Mouse (Mus musculus) limb, embryonic 14.5 days (tissue): Measurements from ENCODE around the gene Cadm1. TPM values are rescaled to one million over a fixed set of nuclear protein-coding genes. Genes with fewer than 3 reads are reported as not detected.

Experiments used
- ATAC-seq: fragments of 200-750 bp; cut with Nextera tagmentation; 2 replicates; pipeline ENCODE4 v1.8.0; 2017; ENCODE audit warnings: low read depth, moderate number of reproducible peaks, moderate TSS enrichment; ENCODE audit not compliant: low FRiP score
- DNase-seq: peaks from one replicate; pipeline ENCODE4 v3.0.0-alpha.2; 2015; ENCODE audit warnings: low spot score
- H3K27ac ChIP-seq: fragments of 300-500 bp; sonication (generic); replicated peaks from 2 replicates; pipeline ENCODE4 v1.5.1; 2014; ENCODE audit warnings: low read depth, mild to moderate bottlenecking, low read length, moderate library complexity, mixed read lengths
- H3K27me3 ChIP-seq: fragments of 300-500 bp; sonication (generic); 2 replicates; pipeline ENCODE4 v1.6.1; 2014; ENCODE audit warnings: low read length, mixed read lengths; ENCODE audit not compliant: control insufficient read depth, insufficient read depth
- H3K36me3 ChIP-seq: fragments of 300-500 bp; sonication (generic); 2 replicates; pipeline ENCODE4 v1.6.1; 2014; ENCODE audit warnings: mild to moderate bottlenecking, low read length, moderate library complexity, mixed read lengths; ENCODE audit not compliant: control insufficient read depth, insufficient read depth
- H3K4me1 ChIP-seq: fragments of 300-500 bp; sonication (generic); 2 replicates; pipeline ENCODE4 v1.6.1; 2014; ENCODE audit warnings: antibody characterized with exemption, low read length, mixed read lengths; ENCODE audit not compliant: control insufficient read depth, insufficient read depth
- H3K4me2 ChIP-seq: fragments of 300-500 bp; sonication (generic); replicated peaks from 2 replicates; pipeline ENCODE4 v1.6.1; 2014; ENCODE audit warnings: low read depth, mild to moderate bottlenecking, low read length, moderate library complexity; ENCODE audit not compliant: severe bottlenecking
- H3K4me3 ChIP-seq: fragments of 300-500 bp; sonication (generic); replicated peaks from 2 replicates; pipeline ENCODE4 v1.5.1; 2014; ENCODE audit warnings: low read length
- H3K9ac ChIP-seq: fragments of 300-500 bp; sonication (generic); 2 replicates; pipeline ENCODE4 v1.6.1; 2014; ENCODE audit warnings: mild to moderate bottlenecking, low read depth, low read length, moderate library complexity; ENCODE audit not compliant: severe bottlenecking
- H3K9me3 ChIP-seq: fragments of 300-500 bp; sonication (generic); 2 replicates; pipeline ENCODE4 v1.6.1; 2016; ENCODE audit warnings: low read length; ENCODE audit not compliant: control insufficient read depth
- POLR2A ChIP-seq: fragments of 200-500 bp; IDR thresholded peaks from 2 replicates; pipeline ENCODE4 v1.8.0; 2012; ENCODE audit warnings: inconsistent platforms, mild to moderate bottlenecking, moderate library complexity, borderline replicate concordance; ENCODE audit not compliant: insufficient read depth, insufficient read length; ENCODE audit errors: extremely low read depth
- WGBS: fragments of 180-500 bp; shearing (Covaris S2); extraction: QIAGEN DNeasy Blood & Tissue Kit; methylation state at CpG from one replicate; pipeline ENCODE4 v1.1.7; 2014; 5-methylcytosine and 5-hydroxymethylcytosine counted together
- polyA plus RNA-seq, 2 experiments: library from polyadenylated mRNA; depleted of rRNA in 1 of 2; stranded (reverse) in 1 of 2; unstranded in 1 of 2; fragments of >200 nt; fragmentation: Nextera tagmentation in 1 of 2; extraction: Ambion mirVana in 1 of 2; gene quantifications; 2 replicates each; pipeline versions ENCODE4 v1.2.1 to v1.2.3; 2012 to 2014

The Cadm1 gene
- polyA plus RNA-seq (2012; rRNA removed) (15.4 and 16.7 TPM in 2 replicates), polyA plus RNA-seq (2014; fragmentation: Nextera tagmentation; extraction: Ambion mirVana) (37.5 and 46.2 TPM in 2 replicates)

DNA sequence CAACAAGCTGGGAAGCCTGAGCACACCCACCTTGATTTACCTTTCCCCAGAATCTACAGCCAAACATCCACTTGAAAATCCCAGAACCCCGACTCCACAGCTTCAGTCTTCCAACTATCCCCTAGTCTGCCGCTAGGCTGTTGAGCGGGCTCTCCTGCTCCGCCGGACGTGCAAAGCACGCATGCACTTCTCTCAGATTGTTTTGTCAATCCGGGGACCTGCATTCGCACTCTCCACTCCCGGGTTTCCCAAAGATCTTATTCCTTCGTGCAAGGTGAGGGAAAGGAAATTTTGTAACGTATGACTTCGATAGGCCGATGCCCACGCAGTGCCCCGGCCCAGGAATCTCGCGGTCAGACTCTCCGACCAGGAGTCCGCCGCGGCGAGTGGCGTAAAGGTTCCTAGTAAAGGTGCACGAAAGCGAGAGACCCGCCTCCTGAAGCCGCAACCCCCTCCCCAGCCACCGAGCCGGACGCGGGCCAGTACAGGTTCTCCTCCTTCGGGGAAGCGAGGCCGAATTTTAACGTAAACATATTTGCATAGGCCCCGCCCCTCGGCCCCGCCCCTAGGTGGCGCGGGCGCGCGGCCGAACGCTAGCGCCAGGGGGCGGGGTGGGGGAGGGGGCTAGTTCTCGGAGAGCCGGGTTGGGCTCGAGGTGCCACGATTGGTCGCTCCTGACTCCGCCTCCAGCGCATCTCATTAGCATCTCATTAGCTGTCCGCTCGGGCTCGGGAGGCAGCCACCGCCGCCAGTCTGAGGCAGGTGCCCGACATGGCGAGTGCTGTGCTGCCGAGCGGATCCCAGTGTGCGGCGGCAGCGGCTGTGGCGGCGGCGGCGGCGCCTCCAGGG lies at the start of gene Cadm1:
Cadm1 (plus strand) TSS at position 572 of the 849 bp plus-strand sequence.
- DNase-seq (peak; percentile 99), ATAC-seq (peak; percentile 95)
- H3K36me3 ChIP-seq: no peaks in the 10 kb centered on the region
- no peaks in the 10 kb centered on the region for H3K9me3 ChIP-seq
- H3K27ac ChIP-seq: peak within 1 kb of the TSS; percentile 75
- H3K9ac ChIP-seq: peak within 1 kb of the TSS; percentile 61
- peak within 1 kb of the TSS; percentile 96 for H3K4me2 ChIP-seq
- H3K27me3 ChIP-seq: peaks cover 11% of the 10 kb centered on the region
- H3K4me3 ChIP-seq: peak within 1 kb of the TSS; percentile 61
- peaks cover 16% of the 10 kb centered on the region for H3K4me1 ChIP-seq
- TF ChIP-seq POLR2A: peak; percentile 70; the same call in 1 of the 2 replicates
- under 1% methylated on average over 56 of the region's 72 CpGs for WGBS

DNA sequence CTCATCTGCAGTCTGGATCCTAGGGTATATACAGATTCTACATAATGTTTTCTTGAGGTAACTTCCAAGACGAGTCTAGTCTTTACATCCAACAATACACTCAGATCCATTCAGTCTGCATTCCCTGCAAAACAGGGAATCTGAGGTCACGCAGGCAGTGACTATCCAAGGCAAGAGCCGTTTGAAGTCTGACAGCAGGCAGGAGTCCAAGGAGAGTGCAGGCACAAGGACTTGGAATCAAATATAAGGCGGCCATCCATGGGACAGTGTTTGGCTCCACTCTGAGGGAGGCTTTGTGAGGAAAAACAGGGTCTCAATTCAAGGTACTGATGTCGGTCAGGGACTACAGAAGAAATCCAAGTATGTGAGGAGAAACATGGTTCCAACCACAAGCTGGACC lies 45.5 kb upstream of the Cadm1 start:
- WGBS: 85% methylated on average over 5 of the region's 5 CpGs
- H3K27ac ChIP-seq: no peak overlapping the region
- no peak for TF ChIP-seq POLR2A
- no peak overlapping the region for H3K9ac ChIP-seq
- DNase-seq (no peak), ATAC-seq (no peak)
- H3K36me3 ChIP-seq: no peaks in the 10 kb centered on the region
- H3K4me3 ChIP-seq: no peak overlapping the region
- no peaks in the 10 kb centered on the region for H3K27me3 ChIP-seq
- no peak overlapping the region for H3K4me2 ChIP-seq
- H3K9me3 ChIP-seq: no peaks in the 10 kb centered on the region
- H3K4me1 ChIP-seq: no peaks in the 10 kb centered on the region

DNA sequence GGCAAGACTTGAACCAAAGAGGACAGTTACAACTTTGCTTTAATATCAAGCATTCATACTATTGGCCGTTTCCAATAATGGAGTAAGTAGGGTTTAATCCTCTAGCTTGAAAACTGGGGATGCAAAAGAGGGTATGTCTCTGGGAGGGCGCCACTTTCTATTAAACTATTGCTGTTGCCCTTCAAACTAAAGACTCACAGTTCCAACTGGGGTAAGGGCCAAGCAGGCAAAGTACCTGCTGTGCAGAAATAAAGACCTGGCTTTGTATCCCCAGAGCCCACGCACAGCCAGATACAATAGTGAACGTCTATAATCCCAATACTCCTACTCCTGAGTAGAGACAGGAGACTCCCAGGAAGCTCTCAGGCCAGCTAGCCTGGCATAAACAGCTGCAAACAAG lies 44.8 kb upstream of the Cadm1 start:
- whole genome bisulfite sequencing: 84% methylated on average over 4 of the region's 4 CpGs
- TF ChIP-seq POLR2A: no peak
- H3K4me3 ChIP-seq: no peak overlapping the region
- H3K9me3 ChIP-seq: no peaks in the 10 kb centered on the region
- no peak overlapping the region for H3K4me2 ChIP-seq
- ATAC-seq (no peak), DNase-seq (no peak)
- H3K27ac ChIP-seq: no peak overlapping the region
- H3K27me3 ChIP-seq: no peaks in the 10 kb centered on the region
- no peak overlapping the region for H3K9ac ChIP-seq
- no peaks in the 10 kb centered on the region for H3K4me1 ChIP-seq
- H3K36me3 ChIP-seq: no peaks in the 10 kb centered on the region

DNA sequence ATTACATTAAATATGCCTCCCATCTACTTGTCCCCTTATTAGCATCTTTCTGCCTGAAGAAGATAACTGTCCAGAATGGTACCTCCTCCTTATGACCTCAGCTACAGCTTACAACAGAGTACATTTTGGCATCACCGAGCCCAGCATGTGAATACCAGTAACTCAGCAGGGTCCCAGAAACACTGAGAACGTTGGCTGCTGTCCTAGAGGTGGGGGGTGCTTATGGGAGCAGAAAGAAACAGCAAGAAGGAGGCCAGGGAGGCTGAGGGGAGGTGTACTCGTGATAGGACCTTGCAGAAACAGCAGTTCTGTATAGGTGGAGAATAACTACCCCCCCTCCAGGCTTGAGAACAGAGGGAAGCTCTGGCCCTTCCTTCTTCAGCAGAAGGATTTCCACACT lies 30.2 kb upstream of the Cadm1 start:
- H3K9ac ChIP-seq: no peak overlapping the region
- no peak overlapping the region for H3K27ac ChIP-seq
- no peak overlapping the region for H3K4me2 ChIP-seq
- WGBS: 27% methylated on average over 3 of the region's 3 CpGs
- no peak for ATAC-seq
- no peak for DNase-seq
- no peak overlapping the region for H3K4me3 ChIP-seq
- no peaks in the 10 kb centered on the region for H3K9me3 ChIP-seq
- H3K27me3 ChIP-seq: no peaks in the 10 kb centered on the region
- H3K36me3 ChIP-seq: no peaks in the 10 kb centered on the region
- TF ChIP-seq POLR2A: no peak
- no peaks in the 10 kb centered on the region for H3K4me1 ChIP-seq

DNA sequence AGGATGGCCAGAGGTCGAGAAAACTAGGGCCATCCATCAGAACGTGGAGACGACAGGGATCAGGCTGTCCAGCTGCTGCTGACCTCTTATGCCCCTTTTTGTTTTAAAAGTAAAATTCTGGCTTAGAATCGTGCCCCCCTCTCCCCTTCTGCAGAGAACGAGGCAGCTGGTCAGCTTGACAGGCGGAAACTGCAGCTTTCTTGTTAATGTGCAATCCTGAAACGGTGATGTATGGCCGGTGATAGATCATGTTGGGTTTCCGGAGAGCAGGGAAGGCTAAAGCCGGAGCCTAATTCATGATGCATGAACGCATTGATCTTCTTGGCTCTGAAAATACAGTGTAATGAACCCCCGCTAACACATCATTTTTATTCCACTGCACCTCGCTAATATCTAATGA lies 24.0 kb upstream of the Cadm1 start:
- H3K9me3 ChIP-seq: no peaks in the 10 kb centered on the region
- no peak overlapping the region for H3K27ac ChIP-seq
- H3K4me2 ChIP-seq: no peak overlapping the region
- no peak overlapping the region for H3K4me3 ChIP-seq
- DNase-seq (no peak), ATAC-seq (no peak)
- no peaks in the 10 kb centered on the region for H3K27me3 ChIP-seq
- H3K4me1 ChIP-seq: no peaks in the 10 kb centered on the region
- no peaks in the 10 kb centered on the region for H3K36me3 ChIP-seq
- H3K9ac ChIP-seq: no peak overlapping the region
- no peak for TF ChIP-seq POLR2A
- WGBS: 35% methylated on average over 13 of the region's 13 CpGs

DNA sequence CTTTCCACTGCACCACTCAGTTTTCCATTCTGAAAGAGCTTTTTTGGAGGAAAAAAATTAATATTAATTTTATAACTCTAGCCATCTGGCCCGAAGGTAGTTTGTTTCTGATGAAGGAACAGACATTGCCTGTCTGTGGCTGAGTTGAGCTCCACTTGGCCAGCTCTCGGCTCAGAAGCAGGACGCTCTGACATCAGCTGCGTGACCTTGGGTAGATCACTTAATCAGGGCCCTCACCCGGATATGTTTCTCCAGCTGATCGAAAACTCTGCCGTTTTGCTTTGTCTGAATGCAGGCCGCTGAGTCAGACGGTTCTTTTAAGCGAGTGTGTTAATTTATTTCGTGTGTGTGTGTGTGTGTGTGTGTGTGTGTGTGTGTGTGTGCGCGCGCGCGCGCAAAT lies 23.1 kb upstream of the Cadm1 start:
- Histone ChIP-seq H3K27me3 (no peaks in the 10 kb centered on the region), H3K4me1 (no peaks in the 10 kb centered on the region), H3K4me3 (no peak overlapping the region), H3K4me2 (no peak overlapping the region), H3K36me3 (no peaks in the 10 kb centered on the region), H3K27ac (no peak overlapping the region), H3K9me3 (no peaks in the 10 kb centered on the region), H3K9ac (no peak overlapping the region)
- no peak for DNase-seq
- 86% methylated on average over 17 of the region's 17 CpGs for WGBS
- no peak for ATAC-seq
- no peak for TF ChIP-seq POLR2A
